Mouse (Mus musculus) kidney, embryonic 14.5 days (tissue): ENCODE measurements around the gene Slc17a1. TPM values are rescaled to one million over a fixed set of nuclear protein-coding genes. Genes with fewer than 3 reads are reported as not detected.

Experiments used
- ATAC-seq: fragments of 200-750 bp; cut with Nextera tagmentation; 2 replicates; pipeline ENCODE4 v1.8.0; 2017; ENCODE audit warnings: moderate number of reproducible peaks, mild to moderate bottlenecking, moderate TSS enrichment, moderate library complexity; ENCODE audit not compliant: low FRiP score, low TSS enrichment
- H3K27ac ChIP-seq: fragments of 300-500 bp; sonication (generic); 2 replicates; pipeline ENCODE4 v1.5.1; 2014; ENCODE audit warnings: low read depth, mild to moderate bottlenecking, low read length, moderate library complexity, mixed read lengths
- H3K27me3 ChIP-seq: fragments of 300-500 bp; sonication (generic); 2 replicates; pipeline ENCODE4 v1.6.1; 2014; ENCODE audit warnings: mild to moderate bottlenecking, low read length; ENCODE audit not compliant: control insufficient read depth, insufficient read depth
- H3K36me3 ChIP-seq: fragments of 300-500 bp; sonication (generic); 2 replicates; pipeline ENCODE4 v1.6.1; 2014; ENCODE audit warnings: low read length, mixed read lengths; ENCODE audit not compliant: control insufficient read depth, insufficient read depth
- H3K4me1 ChIP-seq: fragments of 300-500 bp; sonication (generic); 2 replicates; pipeline ENCODE4 v1.6.1; 2014; ENCODE audit warnings: low read length, mixed read lengths; ENCODE audit not compliant: control insufficient read depth, insufficient read depth
- H3K4me2 ChIP-seq: fragments of 300-500 bp; sonication (generic); replicated peaks from 2 replicates; pipeline ENCODE4 v1.6.1; 2014; ENCODE audit warnings: low read depth, mild to moderate bottlenecking, low read length
- H3K4me3 ChIP-seq: fragments of 300-500 bp; sonication (generic); 2 replicates; pipeline ENCODE4 v1.5.1; 2014; ENCODE audit warnings: mild to moderate bottlenecking, low read length
- H3K9ac ChIP-seq: fragments of 300-500 bp; sonication (generic); 2 replicates; pipeline ENCODE4 v1.6.1; 2014; ENCODE audit warnings: low read depth, mild to moderate bottlenecking, low read length, moderate library complexity
- H3K9me3 ChIP-seq: fragments of 300-500 bp; sonication (generic); 2 replicates; pipeline ENCODE4 v1.6.1; 2016; ENCODE audit warnings: low read length; ENCODE audit not compliant: control insufficient read depth
- WGBS: fragments of 180-500 bp; shearing (Covaris S2); extraction: QIAGEN DNeasy Blood & Tissue Kit; methylation state at CpG from one replicate; pipeline ENCODE4 v1.1.7; 2014; 5-methylcytosine and 5-hydroxymethylcytosine counted together
- microRNA-seq: library from miRNA; unstranded; fragments of <30 nt; microRNA quantifications from one replicate; pipeline ENCODE4, GENCODE M21; 2016
- polyA plus RNA-seq: library from polyadenylated mRNA; unstranded; fragments of >200 nt; fragmentation: Nextera tagmentation; extraction: Ambion mirVana; gene quantifications from 2 replicates; pipeline ENCODE4 v1.2.1, GENCODE M21; 2014

Slc17a1 gene
- polyA plus RNA-seq, 1 experiment from 2014 or later, result 1.6 TPM

DNA sequence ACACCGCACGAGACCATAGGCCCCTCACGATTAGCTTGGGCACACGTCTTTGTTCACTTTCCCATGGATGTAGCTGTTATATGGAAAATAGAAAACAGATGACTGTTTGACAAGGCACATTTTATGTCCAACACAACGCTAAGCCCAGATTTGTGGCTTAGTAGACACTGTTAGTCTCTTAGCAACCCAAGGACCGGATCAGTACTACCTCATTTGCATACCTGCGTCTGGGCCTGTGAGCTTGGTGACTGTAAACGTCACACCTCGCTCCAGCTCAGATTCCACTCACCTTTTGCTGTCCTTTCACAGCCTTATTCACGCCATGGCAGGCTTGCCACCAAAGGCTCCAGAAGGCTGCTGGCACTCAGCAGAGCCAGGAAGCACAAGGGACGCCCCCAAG, 63.4 kb downstream of the Slc17a1 start:
- WGBS, result 76% methylated on average over 11 of the region's 11 CpGs
- Histone ChIP-seq H3K4me1 (no peaks in the 10 kb centered on the region), H3K27me3 (no peaks in the 10 kb centered on the region), H3K36me3 (no peaks in the 10 kb centered on the region), H3K27ac (no peak overlapping the region), H3K9ac (no peak overlapping the region), H3K4me3 (no peak overlapping the region), H3K4me2 (no peak overlapping the region), H3K9me3 (no peaks in the 10 kb centered on the region)
- no peak for ATAC-seq

GRCm38 (mm10) chr13:23933421-23934210, 66.1 kb downstream of the Slc17a1 start, which contains the start of gene Hist1h2ba:
TSS of gene Hist1h2ba (minus strand) at chr13:23934156.
- no peak for ATAC-seq
- Histone ChIP-seq H3K27me3 (no peaks in the 10 kb centered on the region), H3K36me3 (no peaks in the 10 kb centered on the region), H3K9ac (no peak within 1 kb of the TSS), H3K9me3 (no peaks in the 10 kb centered on the region), H3K27ac (no peak within 1 kb of the TSS), H3K4me3 (no peak within 1 kb of the TSS), H3K4me2 (no peak within 1 kb of the TSS), H3K4me1 (no peaks in the 10 kb centered on the region)
- WGBS, result 94% methylated on average over 34 of the region's 39 CpGs

- 92% methylated on average over 10 of the region's 10 CpGs for WGBS
- Histone ChIP-seq H3K4me2 (no peak within 1 kb of the TSS), H3K36me3 (no peaks in the 10 kb centered on the region)
These were observed 66.6 kb downstream of the Slc17a1 start, which contains the start of gene Hist1h2aa for GRCm38 (mm10) chr13:23934211-23934520. TSS of gene Hist1h2aa (plus strand) at chr13:23934462.

DNA sequence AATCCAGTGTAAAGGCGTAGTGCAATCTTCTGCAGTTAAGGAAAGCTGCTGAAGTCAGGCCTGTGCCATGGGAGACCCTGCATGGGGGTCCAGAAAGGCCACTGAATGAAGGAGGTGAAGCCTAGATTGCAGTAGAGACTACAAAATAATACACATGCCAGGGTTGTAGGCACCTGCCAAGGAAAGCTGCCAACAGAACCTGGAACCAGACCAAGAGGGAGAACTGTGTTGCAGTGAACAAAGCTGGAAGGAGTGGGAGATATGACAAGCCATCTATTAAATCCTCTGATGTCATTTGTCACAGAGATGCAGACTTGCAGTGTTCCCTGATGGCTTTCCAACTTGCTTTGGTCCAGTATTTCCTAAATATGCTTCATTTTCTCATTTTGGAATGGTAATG, 71.1 kb downstream of the Slc17a1 start:
- H3K4me2 ChIP-seq, result no peak overlapping the region
- no peak overlapping the region for H3K9ac ChIP-seq
- H3K9me3 ChIP-seq, result no peaks in the 10 kb centered on the region
- ATAC-seq, result no peak
- no peaks in the 10 kb centered on the region for H3K36me3 ChIP-seq
- H3K27ac ChIP-seq, result no peak overlapping the region
- H3K27me3 ChIP-seq, result no peaks in the 10 kb centered on the region
- H3K4me3 ChIP-seq, result no peak overlapping the region
- WGBS, result 93% methylated on average over 1 of the region's 1 CpGs
- no peaks in the 10 kb centered on the region for H3K4me1 ChIP-seq

More at GRCm38 (mm10) chr13:23934211-23934520, 66.6 kb downstream of the Slc17a1 start, which contains the start of gene Hist1h2aa:
- Histone ChIP-seq H3K9ac (no peak within 1 kb of the TSS), H3K27ac (no peak within 1 kb of the TSS), H3K4me3 (no peak within 1 kb of the TSS), H3K9me3 (no peaks in the 10 kb centered on the region), H3K4me1 (no peaks in the 10 kb centered on the region), H3K27me3 (no peaks in the 10 kb centered on the region)
- no peak for ATAC-seq

DNA sequence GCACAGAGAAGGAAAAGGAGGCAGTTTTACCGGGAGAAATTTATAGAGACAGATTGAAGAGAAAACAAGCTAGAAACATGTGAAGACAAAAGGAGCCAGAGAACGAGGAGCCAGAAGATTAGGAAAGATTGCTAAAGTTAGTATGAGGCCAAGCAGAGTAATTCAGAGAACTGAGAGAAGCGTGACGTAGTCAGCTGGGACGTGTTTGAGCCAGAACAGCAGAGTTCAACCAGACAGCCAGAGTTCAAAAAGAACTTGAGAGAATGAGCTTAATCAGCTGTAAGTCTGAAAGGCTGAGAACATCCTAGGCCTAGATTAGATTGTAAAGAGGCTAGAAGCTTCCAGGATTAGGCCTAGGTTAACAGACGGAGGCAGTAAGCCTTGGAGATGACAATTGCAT, 72.7 kb downstream of the Slc17a1 start:
- no peak overlapping the region for H3K4me3 ChIP-seq
- H3K4me2 ChIP-seq, result no peak overlapping the region
- no peak for ATAC-seq
- H3K27ac ChIP-seq, result no peak overlapping the region
- 60% methylated on average over 6 of the region's 6 CpGs for WGBS
- no peaks in the 10 kb centered on the region for H3K9me3 ChIP-seq
- H3K36me3 ChIP-seq, result no peaks in the 10 kb centered on the region
- no peak overlapping the region for H3K9ac ChIP-seq
- no peaks in the 10 kb centered on the region for H3K4me1 ChIP-seq
- H3K27me3 ChIP-seq, result no peaks in the 10 kb centered on the region

GRCm38 (mm10) chr13:23942861-23943260, 75.3 kb downstream of the Slc17a1 start:
- no peaks in the 10 kb centered on the region for H3K36me3 ChIP-seq
- WGBS, result 61% methylated on average over 2 of the region's 2 CpGs
- no peak overlapping the region for H3K4me3 ChIP-seq
- no peaks in the 10 kb centered on the region for H3K9me3 ChIP-seq
- no peak overlapping the region for H3K9ac ChIP-seq
- ATAC-seq, result no peak
- H3K27me3 ChIP-seq, result no peaks in the 10 kb centered on the region
- 0 out of 2 replicates have a peak, but pooled peaks cover 3% of the 10 kb centered on the region for H3K4me1 ChIP-seq
- H3K27ac ChIP-seq, result no peak overlapping the region
- H3K4me2 ChIP-seq, result no peak overlapping the region

Small RNA genes within 50 kb of the gene (microRNA-seq; reads per million reads assigned to microRNA genes)
- not detected for gene Gm44344

Other genes with a start within 250 kb of the Slc17a1 start
- 2.9 and 3.1 TPM in 2 replicates for gene Hist1h2be, start 246.6 kb upstream of the Slc17a1 start, polyA plus RNA-seq
- 17.6 and 20.4 TPM in 2 replicates for gene Hist1h1e, start 245.2 kb upstream of the Slc17a1 start, polyA plus RNA-seq
- 1.3 and 1.9 TPM in 2 replicates for gene Hist1h2ac, start 183.8 kb upstream of the Slc17a1 start, polyA plus RNA-seq
- gene Hist1h2bc, start 183.6 kb upstream of the Slc17a1 start, polyA plus RNA-seq, result 54.0 and 60.2 TPM in 2 replicates
- not detected in 2 replicates for gene Hist1h1t, start 171.9 kb upstream of the Slc17a1 start, polyA plus RNA-seq
- 9.0 and 15.0 TPM in 2 replicates for gene Hist1h4c, start 169.3 kb upstream of the Slc17a1 start, polyA plus RNA-seq
- 6.0 and 7.6 TPM in 2 replicates for gene Hfe, start 156.9 kb upstream of the Slc17a1 start, polyA plus RNA-seq
- 21.6 and 28.4 TPM in 2 replicates for gene Hist1h1c, start 128.9 kb upstream of the Slc17a1 start, polyA plus RNA-seq
- 12.7 and 18.3 TPM in 2 replicates for gene Hist1h3c, start 122.1 kb upstream of the Slc17a1 start, polyA plus RNA-seq
- 2.7 and 6.8 TPM in 2 replicates for gene Hist1h2bb, start 121.0 kb upstream of the Slc17a1 start, polyA plus RNA-seq
- 70.3 and 91.4 TPM in 2 replicates for gene Hist1h2ab, start 116.6 kb upstream of the Slc17a1 start, polyA plus RNA-seq
- gene Hist1h3b, start 115.5 kb upstream of the Slc17a1 start, polyA plus RNA-seq, result 12.5 and 22.2 TPM in 2 replicates
- 7.0 and 9.2 TPM in 2 replicates for gene Hist1h4b, start 110.7 kb upstream of the Slc17a1 start, polyA plus RNA-seq
- gene Hist1h4a, start 106.5 kb upstream of the Slc17a1 start, polyA plus RNA-seq, result 1.3 and 1.9 TPM in 2 replicates
- 8.8 and 11.6 TPM in 2 replicates for gene Hist1h3a, start 105.4 kb upstream of the Slc17a1 start, polyA plus RNA-seq
- gene Hist1h1a, start 104.1 kb upstream of the Slc17a1 start, polyA plus RNA-seq, result 3.5 and 6.5 TPM in 2 replicates
- not detected in 2 replicates for gene Trim38, start 97.8 kb upstream of the Slc17a1 start, polyA plus RNA-seq
- gene Slc17a2, start 60.8 kb upstream of the Slc17a1 start, polyA plus RNA-seq, result 0.07 and 0.12 TPM in 2 replicates
- gene Slc17a3, start 28.3 kb upstream of the Slc17a1 start, polyA plus RNA-seq, result 0.53 and 1.1 TPM in 2 replicates
- gene Slc17a4, start 47.3 kb downstream of the Slc17a1 start, polyA plus RNA-seq, result 2.0 and 2.5 TPM in 2 replicates
- not detected in 2 replicates for gene Hist1h2ba, start 66.4 kb downstream of the Slc17a1 start, polyA plus RNA-seq
- gene Hist1h2aa, start 66.7 kb downstream of the Slc17a1 start, polyA plus RNA-seq, result not detected in 2 replicates
- 0.15 TPM in 1 of 2 replicates, not detected in the other for gene Scgn, start 123.5 kb downstream of the Slc17a1 start, polyA plus RNA-seq